In genomic region chr8:94874358-94874757, GRCm38 (mm10) we compare ENCODE assay signal across 7 mouse cellular contexts. TPM values are rescaled to one million over a fixed set of nuclear protein-coding genes. Genes with fewer than 3 reads are reported as not detected.
DNase-seq lines count a peak whose midpoint lies in the region; ATAC-seq and TF ChIP-seq lines count a peak whose summit lies in the region.

No protein-coding gene starts in this region.

- H3K27ac ChIP-seq in cerebellum, adult 2 months (ENCODE audit: insufficient read depth, low read length) = no peak overlapping the region
- H3K27ac ChIP-seq in hindbrain, embryonic 10.5 days = no peak overlapping the region
- no peak overlapping the region for H3K27ac ChIP-seq in spleen, adult 2 months (ENCODE audit: insufficient read depth, low read length)

- TF ChIP-seq POLR2A in cerebellum, adult 2 months (IDR thresholded peaks at IDR 0.05; ENCODE audit: borderline replicate concordance, insufficient read depth, low read length) = no peak
- no peak for TF ChIP-seq POLR2A in spleen, adult 2 months (IDR thresholded peaks at IDR 0.05; ENCODE audit: low read depth, low read length)

- DNase-seq in T-cell, adult 2 months (ENCODE audit: low spot score) = peak; percentile 62
- peak; percentile 54 to 67 for DNase-seq in cerebellum, adult 2 months
- peak; percentile 72 for DNase-seq in forelimb bud, embryonic 11.5 days (ENCODE audit: low read depth, low spot score)
- DNase-seq in hindbrain, embryonic 10.5 days (ENCODE audit: low spot score) = peak; percentile 64
- peak; percentile 71 to 72 for DNase-seq in layer of hippocampus, postnatal 14 days (ENCODE audit: low spot score in 2 of 2)
- peak in 1 of 2 experiments; percentile 61 for DNase-seq in spleen, adult 2 months (ENCODE audit: low read depth in 1 of 2, low spot score in 2 of 2)

- TF ChIP-seq CTCF in cerebellum, adult 2 months (IDR thresholded peaks at IDR 0.05; ENCODE audit: borderline replicate concordance, insufficient read depth, low read depth, low read length) = peak; percentile 80
- peak; percentile 76; the same call in 1 of the 2 replicates for TF ChIP-seq CTCF in spleen, adult 2 months (IDR thresholded peaks at IDR 0.05; ENCODE audit: extremely low read depth, insufficient read depth, insufficient read length, insufficient replicate concordance)

- H3K4me1 ChIP-seq in cerebellum, adult 2 months (ENCODE audit: control insufficient read depth, insufficient read depth, low read length) = peaks cover 18% of the 10 kb centered on the region
- H3K4me1 ChIP-seq in hindbrain, embryonic 10.5 days (replicated peaks) = peaks cover 64% of the 10 kb centered on the region
- H3K4me1 ChIP-seq in spleen, adult 2 months (ENCODE audit: control insufficient read depth, insufficient read depth, insufficient read length) = peaks cover 30% of the 10 kb centered on the region

- 19% methylated on average over 6 of the region's 6 CpGs for WGBS in cerebellum, adult 2 months
- WGBS in hindbrain, embryonic 10.5 days = 14% methylated on average over 6 of the region's 6 CpGs
- 16% methylated on average over 6 of the region's 6 CpGs for WGBS in spleen, adult 2 months

- H3K36me3 ChIP-seq in hindbrain, embryonic 10.5 days = no peaks in the 10 kb centered on the region
- H3K36me3 ChIP-seq in spleen, adult 2 months (ENCODE audit: control insufficient read depth, insufficient read depth, low read length) = no peaks in the 10 kb centered on the region

- H3K27me3 ChIP-seq in cerebellum, adult 2 months (ENCODE audit: control insufficient read depth, insufficient read depth, low read length) = no peaks in the 10 kb centered on the region
- H3K27me3 ChIP-seq in hindbrain, embryonic 10.5 days (ENCODE audit: insufficient read depth, poor library complexity, severe bottlenecking) = peaks cover 67% of the 10 kb centered on the region
- H3K27me3 ChIP-seq in spleen, adult 2 months (ENCODE audit: control insufficient read depth, insufficient read depth, low read length) = peaks cover 9% of the 10 kb centered on the region

- H3K4me3 ChIP-seq in cerebellum, adult 2 months (replicated peaks; ENCODE audit: insufficient read depth, low read depth, low read length) = no peak overlapping the region
- peak overlapping the region; percentile 73 for H3K4me3 ChIP-seq in hindbrain, embryonic 10.5 days
- H3K4me3 ChIP-seq in spleen, adult 2 months (ENCODE audit: extremely low read depth, insufficient read depth, insufficient read length) = no peak overlapping the region

- ATAC-seq in megakaryocyte, adult 5-6 weeks (ENCODE audit: poor library complexity, severe bottlenecking) = peak; percentile 56

- no peaks in the 10 kb centered on the region for H3K9me3 ChIP-seq in hindbrain, embryonic 10.5 days

RNA-seq across cellular contexts. Expression of gene Dok4, which starts 1.8 kb away (rescaled TPM):
- polyA plus RNA-seq in cerebellum, adult 2 months (2012; rRNA removed) = 12.1 and 12.5 TPM in 2 replicates
- 14.6 and 16.9 TPM in 2 replicates for polyA plus RNA-seq in hindbrain, embryonic 10.5 days (2016; fragmentation: Nextera tagmentation; extraction: Ambion mirVana)
- total RNA-seq in layer of hippocampus, postnatal 14 days (2021) = 10 to 100 TPM; 50.2 to 54.1 TPM
- total RNA-seq in megakaryocyte, adult 5-6 weeks (2015) = 0.75 TPM in 1 of 2 replicates, not detected in the other
- total RNA-seq in megakaryocyte, adult 5-6 weeks (2017) = 0.69 and 0.92 TPM in 2 replicates
- 5.3 and 5.8 TPM in 2 replicates for polyA plus RNA-seq in spleen, adult 2 months (2012; rRNA removed)

RNA-seq across cellular contexts. Expression of gene Polr2c, which starts 17.1 kb away (rescaled TPM):
- 154 and 166 TPM in 2 replicates for polyA plus RNA-seq in cerebellum, adult 2 months (2012; rRNA removed)
- 154 and 169 TPM in 2 replicates for polyA plus RNA-seq in hindbrain, embryonic 10.5 days (2016; fragmentation: Nextera tagmentation; extraction: Ambion mirVana)
- total RNA-seq in layer of hippocampus, postnatal 14 days (2021) = 10 to 100 TPM; 50.0 to 57.8 TPM
- total RNA-seq in megakaryocyte, adult 5-6 weeks (2015) = 44.1 and 46.4 TPM in 2 replicates
- 40.3 and 43.5 TPM in 2 replicates for total RNA-seq in megakaryocyte, adult 5-6 weeks (2017)
- polyA plus RNA-seq in spleen, adult 2 months (2012; rRNA removed) = 56.4 and 56.8 TPM in 2 replicates

RNA-seq across cellular contexts. Expression of gene Ciapin1, which starts 36.2 kb away (rescaled TPM):
- polyA plus RNA-seq in cerebellum, adult 2 months (2012; rRNA removed) = 58.2 and 58.4 TPM in 2 replicates
- polyA plus RNA-seq in hindbrain, embryonic 10.5 days (2016; fragmentation: Nextera tagmentation; extraction: Ambion mirVana) = 181 and 194 TPM in 2 replicates
- 10 to 100 TPM; 76.1 to 88.0 TPM for total RNA-seq in layer of hippocampus, postnatal 14 days (2021)
- 13.0 and 28.9 TPM in 2 replicates for total RNA-seq in megakaryocyte, adult 5-6 weeks (2015)
- 13.5 and 19.5 TPM in 2 replicates for total RNA-seq in megakaryocyte, adult 5-6 weeks (2017)
- 27.1 and 32.8 TPM in 2 replicates for polyA plus RNA-seq in spleen, adult 2 months (2012; rRNA removed)

RNA-seq across cellular contexts. Expression of gene Coq9, which starts 36.2 kb away (rescaled TPM):
- polyA plus RNA-seq in cerebellum, adult 2 months (2012; rRNA removed) = 155 and 163 TPM in 2 replicates
- 52.2 and 52.3 TPM in 2 replicates for polyA plus RNA-seq in hindbrain, embryonic 10.5 days (2016; fragmentation: Nextera tagmentation; extraction: Ambion mirVana)
- total RNA-seq in layer of hippocampus, postnatal 14 days (2021) = 10 to 100 TPM; 80.7 to 97.6 TPM
- 12.8 and 16.6 TPM in 2 replicates for total RNA-seq in megakaryocyte, adult 5-6 weeks (2015)
- total RNA-seq in megakaryocyte, adult 5-6 weeks (2017) = 22.1 and 24.8 TPM in 2 replicates
- 70.8 and 109 TPM in 2 replicates for polyA plus RNA-seq in spleen, adult 2 months (2012; rRNA removed)

RNA-seq across cellular contexts. Expression of gene Ccdc102a, which starts 43.5 kb away (rescaled TPM):
- polyA plus RNA-seq in cerebellum, adult 2 months (2012; rRNA removed) = 3.0 and 3.2 TPM in 2 replicates
- 15.7 and 17.5 TPM in 2 replicates for polyA plus RNA-seq in hindbrain, embryonic 10.5 days (2016; fragmentation: Nextera tagmentation; extraction: Ambion mirVana)
- total RNA-seq in layer of hippocampus, postnatal 14 days (2021) = 1 to 10 TPM; 2.7 to 3.8 TPM
- total RNA-seq in megakaryocyte, adult 5-6 weeks (2015) = 1.8 and 3.3 TPM in 2 replicates
- total RNA-seq in megakaryocyte, adult 5-6 weeks (2017) = 9.1 and 10.7 TPM in 2 replicates
- 10.7 and 14.2 TPM in 2 replicates for polyA plus RNA-seq in spleen, adult 2 months (2012; rRNA removed)
